Mouse (Mus musculus) intestine, embryonic 15.5 days (tissue): ENCODE measurements around the gene Slc5a11. TPM values are rescaled to one million over a fixed set of nuclear protein-coding genes. Genes with fewer than 3 reads are reported as not detected.

Experiments used
- polyA plus RNA-seq: library from polyadenylated mRNA; unstranded; fragments of >200 nt; fragmentation: Nextera tagmentation; extraction: Ambion mirVana; gene quantifications from 2 replicates; pipeline ENCODE4 v1.2.1, GENCODE M21; 2015

Gene Slc5a11
- polyA plus RNA-seq, 1 experiment from 2014 or later = 12.7 TPM

Other genes starting within 250 kb of the Slc5a11 start
- gene Rbbp6, start 249.1 kb upstream of the Slc5a11 start, polyA plus RNA-seq = 23.6 and 26.9 TPM in 2 replicates
- gene Tnrc6a, start 90.9 kb upstream of the Slc5a11 start, polyA plus RNA-seq = 27.2 and 38.3 TPM in 2 replicates
- gene Lcmt1, start 155.0 kb downstream of the Slc5a11 start, polyA plus RNA-seq = 42.9 and 46.5 TPM in 2 replicates
- gene Arhgap17, start 155.1 kb downstream of the Slc5a11 start, polyA plus RNA-seq = 20.4 and 20.8 TPM in 2 replicates
- 12.4 and 28.8 TPM in 2 replicates for gene Aqp8, start 247.5 kb downstream of the Slc5a11 start, polyA plus RNA-seq